Mouse (Mus musculus) small intestine, adult 2 months (tissue): Measurements from ENCODE around the gene H2-Aa.

Experiments used
- CTCF ChIP-seq: fragments of 200-500 bp; IDR thresholded peaks from 2 replicates; pipeline ENCODE4 v1.5.1; 2012; ENCODE audit warnings: low read depth, mild to moderate bottlenecking, control low read depth, inconsistent platforms, low read length, moderate library complexity, mixed read lengths; ENCODE audit not compliant: insufficient replicate concordance, insufficient read length; ENCODE audit errors: extremely low read depth
- POLR2A ChIP-seq: fragments of 200-500 bp; IDR thresholded peaks from 2 replicates; pipeline ENCODE4 v1.6.1; 2012; ENCODE audit warnings: low read depth, mild to moderate bottlenecking, control low read depth, inconsistent platforms, low read length, moderate library complexity

DNA sequence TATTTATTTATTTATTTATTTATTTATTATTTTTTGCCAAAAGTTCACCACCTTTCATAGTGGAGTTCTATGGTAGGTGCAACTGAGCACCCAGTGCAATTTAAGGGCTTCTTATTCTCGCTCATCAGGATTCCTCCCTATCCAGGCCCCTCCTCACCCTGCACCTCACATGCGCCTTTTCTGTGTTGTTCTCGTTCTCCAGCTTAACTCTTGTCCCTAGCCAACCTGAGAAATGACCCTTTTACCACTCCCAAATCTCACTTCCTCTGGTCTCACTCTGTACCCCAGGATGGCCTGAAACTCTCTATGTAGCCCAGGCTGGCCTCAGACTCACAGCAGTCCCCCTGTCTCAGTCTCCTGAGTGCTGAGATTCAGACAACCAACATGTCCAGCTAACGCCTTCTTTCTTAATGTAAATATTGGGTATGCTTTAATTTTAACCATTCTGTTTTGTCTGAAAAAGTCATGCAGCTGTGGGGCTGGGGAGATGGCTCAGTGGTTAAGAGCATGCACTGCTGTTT, 14.1 kb upstream of the H2-Aa start:
- no peak for TF ChIP-seq CTCF
- no peak for TF ChIP-seq POLR2A
